Mouse (Mus musculus): ENCODE data around the gene Oxt.
A peak's percentile ranks its signal among the peaks of the same experiment; 100 is the strongest.

Oxt gene

DNA sequence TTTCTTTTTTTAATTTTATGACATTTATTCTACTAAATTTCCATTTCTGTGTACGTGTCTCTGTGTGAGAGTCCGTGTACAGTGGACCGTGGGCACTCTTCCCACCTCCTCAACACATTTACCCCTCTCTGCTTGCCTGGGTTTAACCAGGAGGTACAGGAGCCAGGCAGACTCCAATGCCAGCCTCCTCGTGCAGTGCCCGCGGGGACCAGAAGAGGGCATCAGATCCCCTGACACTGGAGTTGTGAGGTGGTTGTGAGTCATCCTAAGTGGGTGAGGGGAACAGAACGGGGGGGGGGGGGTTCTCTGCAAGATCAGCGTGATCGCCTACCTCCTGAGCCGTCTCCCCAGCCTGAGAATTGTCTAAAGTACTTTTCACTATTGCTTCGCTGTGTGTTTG lies 2.2 kb downstream of the Oxt start:
- peak; percentile 62 for DNase-seq (ENCODE audit: extremely low spot score, low spot score)

DNA sequence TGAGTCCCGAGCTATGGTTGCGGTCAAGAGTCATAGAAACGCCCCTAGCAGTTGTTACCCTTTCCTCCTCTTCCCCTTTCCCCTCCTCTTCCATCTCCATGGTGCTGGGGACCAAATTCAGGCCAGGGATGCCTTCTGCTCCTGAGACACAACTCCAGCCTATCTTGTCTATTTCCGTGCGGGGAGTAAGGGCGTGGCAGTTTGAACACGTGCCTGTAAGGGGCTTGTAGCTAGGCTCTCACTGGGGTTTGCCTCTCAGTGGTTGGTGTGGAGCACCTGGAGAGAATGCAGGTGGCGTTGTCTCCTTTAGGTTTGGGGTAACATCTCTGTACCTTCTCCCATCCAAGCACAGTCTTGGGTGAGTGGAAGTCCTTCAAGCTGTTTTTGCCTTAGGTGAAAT lies 3.8 kb downstream of the Oxt start:
- peak; percentile 33 for DNase-seq (ENCODE audit: extremely low spot score, low spot score)

DNA sequence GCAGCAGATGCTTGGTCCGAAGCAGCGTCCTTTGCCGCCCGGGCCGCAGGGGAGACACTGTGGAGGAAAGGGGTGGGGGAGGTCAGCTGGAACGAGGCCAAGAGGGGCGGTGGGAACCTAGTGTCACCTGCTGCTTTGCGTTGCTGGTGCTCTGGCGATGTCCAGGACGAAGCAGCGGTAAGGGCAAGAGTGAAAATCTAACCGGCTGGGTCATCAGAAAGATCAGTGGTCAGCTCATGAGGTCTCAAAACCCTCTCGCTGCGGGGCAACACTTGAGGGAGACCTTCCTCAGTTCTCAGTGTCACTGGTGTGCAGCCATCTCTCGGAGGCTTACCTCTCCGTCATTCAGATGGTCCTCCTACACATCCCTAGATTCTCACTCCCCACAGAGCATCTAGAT lies 5.2 kb downstream of the Oxt start:
- peak; percentile 30 for DNase-seq (ENCODE audit: extremely low spot score, low spot score)

DNA sequence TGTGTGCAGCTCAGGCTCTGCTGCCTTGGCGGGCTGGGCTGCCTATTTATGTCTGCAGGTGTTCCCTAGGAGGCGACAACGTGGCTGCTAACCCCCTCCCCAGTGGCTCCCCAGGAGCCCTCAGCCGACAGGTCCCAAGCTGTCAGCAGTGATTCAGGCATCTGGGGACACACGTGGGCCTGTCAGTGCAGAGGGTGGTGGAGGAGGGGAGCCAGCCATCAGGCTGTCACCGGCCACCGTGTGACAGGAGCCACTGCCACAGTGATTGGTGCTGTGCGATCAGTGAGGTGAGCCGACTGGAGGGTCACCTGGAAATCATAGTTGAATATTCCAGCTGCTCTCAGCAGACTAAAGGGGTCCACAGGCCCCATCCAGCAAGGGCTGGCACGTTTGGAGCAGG lies 6.6 kb downstream of the Oxt start, which contains the start of gene Avp:
Gene Avp (minus strand): TSS at position 3 of the 400 bp plus-strand sequence.
- no peak for DNase-seq (ENCODE audit: extremely low spot score, low spot score)

DNA sequence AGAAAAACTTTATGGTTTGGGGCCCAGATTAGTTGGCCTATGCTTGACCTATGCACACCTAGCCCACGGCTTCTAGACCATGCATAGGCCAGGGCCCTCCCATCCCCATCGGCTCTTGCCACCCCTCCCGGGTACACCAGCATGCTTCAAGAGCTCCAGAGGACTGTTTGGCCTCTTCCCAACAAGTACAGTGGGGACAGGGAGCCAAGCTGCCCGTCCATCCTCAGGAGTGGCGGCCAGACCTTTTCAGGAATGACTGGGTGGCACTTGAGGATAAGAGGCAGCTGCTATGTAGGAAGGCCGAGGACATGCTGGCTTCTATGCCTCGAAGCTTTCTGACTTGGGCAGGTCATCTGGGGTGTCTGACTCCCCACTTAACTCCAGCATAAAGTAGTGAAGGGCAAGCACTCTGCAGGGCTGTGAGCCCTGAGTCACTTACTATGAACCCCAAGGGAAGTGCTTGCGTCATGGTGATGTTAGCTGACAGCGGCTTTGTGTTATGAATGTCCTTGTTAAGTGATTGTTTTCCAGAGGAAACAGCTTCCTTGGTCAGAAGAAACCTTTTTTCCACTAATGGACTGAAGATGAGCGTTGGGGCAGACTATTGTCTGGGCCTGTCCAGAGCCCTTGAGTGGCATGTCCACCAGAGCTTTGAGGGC lies 8.1 kb downstream of the Oxt start:
- no peak for DNase-seq (ENCODE audit: extremely low spot score, low spot score)

DNA sequence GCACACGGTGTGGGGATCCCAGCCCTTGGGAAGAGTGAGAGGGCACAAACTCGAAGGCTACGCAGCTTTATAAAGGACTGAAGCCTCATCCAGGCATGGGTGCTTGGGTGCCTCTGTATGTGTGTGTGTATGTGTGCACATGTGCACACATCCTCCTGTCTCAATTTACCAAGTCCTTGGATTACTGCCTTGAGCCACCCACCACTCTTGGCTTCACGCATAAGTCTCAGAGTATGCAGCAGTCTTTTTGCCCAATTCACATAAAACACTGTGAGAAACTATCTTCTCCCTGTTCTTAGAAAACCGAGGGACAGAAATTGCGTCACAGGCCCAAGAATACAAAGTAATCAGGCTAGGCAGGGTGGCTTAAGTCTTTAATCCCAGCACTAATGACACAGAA lies 10.0 kb downstream of the Oxt start:
- DNase-seq (ENCODE audit: extremely low spot score, low spot score): no peak

DNA sequence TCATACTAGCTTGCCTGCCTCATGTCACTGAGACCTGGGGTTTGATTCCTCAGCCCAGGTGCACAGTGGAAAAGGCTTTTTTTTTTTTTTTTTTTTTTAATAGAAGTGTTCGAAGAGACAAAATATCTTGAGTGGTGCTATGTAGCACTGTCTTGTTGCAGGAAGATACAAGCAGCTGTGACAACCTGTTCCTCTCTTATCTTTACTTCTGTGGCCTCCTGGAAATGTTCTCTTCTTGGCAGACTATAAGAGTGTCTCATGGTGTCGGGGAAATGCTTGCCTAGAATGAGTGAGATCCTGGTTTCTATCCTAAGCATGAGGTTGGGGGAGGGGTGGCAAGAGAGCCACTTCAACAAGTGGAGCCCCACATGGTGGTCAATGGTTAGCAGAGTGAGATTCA lies 12.4 kb downstream of the Oxt start:
- no peak for DNase-seq (ENCODE audit: extremely low spot score, low spot score)

DNA sequence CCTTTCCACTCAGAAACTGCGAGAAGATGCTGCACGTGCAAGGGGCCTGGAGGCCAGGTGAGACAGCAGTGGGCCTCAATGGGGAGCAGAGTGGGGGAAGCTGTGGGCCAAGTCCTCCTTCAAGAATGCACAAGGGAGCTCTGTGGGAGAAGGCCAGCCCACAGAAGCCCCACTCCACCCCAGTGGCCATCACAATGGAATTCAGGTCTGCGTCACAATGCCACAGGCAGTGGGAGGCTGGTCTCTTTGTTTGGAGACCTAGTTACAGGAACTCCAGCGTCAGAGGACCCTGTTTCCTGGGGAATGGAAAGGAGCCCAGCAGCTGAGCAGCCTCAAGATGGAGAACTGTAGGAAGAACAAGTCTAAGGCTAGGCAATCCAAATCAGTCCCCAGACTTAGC lies 13.2 kb downstream of the Oxt start:
- no peak for DNase-seq (ENCODE audit: extremely low spot score, low spot score)

DNA sequence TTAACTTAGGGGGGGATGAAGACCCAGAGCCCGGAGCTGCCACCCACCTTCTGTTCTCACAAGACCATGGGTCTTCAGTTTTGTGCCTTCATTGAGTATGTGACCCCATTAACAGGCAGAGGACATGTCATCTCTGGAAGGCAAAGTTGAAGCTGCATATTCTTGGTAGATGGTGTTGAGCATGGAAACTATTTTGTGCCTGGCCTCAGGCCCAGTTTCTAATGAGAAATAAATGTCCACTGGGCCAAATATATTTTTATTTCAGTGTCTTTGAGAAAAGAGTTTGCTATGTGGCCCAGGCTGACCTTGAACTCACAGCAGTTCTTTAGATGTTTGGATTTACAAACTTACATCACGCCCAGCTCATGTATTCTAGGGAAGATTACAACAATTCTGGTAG lies 13.8 kb downstream of the Oxt start:
- no peak for DNase-seq (ENCODE audit: extremely low spot score, low spot score)

DNA sequence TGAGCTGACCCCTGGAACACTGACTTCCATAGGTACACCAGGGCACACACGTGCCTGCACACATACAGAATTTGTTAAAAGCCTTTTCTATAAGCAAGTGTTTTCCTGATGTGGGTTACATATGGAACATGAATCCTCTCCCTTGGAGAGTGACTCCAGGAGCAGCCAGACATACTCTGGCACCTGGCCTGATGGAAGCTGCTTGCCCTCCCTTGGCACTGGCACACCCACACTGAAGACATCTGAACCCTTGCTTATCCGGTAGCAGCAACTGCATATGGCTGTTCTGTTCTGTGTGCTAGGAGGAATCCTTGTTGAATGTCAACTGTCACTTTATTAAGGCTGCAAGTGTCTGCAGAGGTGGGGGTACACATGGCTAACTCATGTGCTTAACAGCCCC lies 15.0 kb downstream of the Oxt start:
- no peak for DNase-seq (ENCODE audit: extremely low spot score, low spot score)

DNA sequence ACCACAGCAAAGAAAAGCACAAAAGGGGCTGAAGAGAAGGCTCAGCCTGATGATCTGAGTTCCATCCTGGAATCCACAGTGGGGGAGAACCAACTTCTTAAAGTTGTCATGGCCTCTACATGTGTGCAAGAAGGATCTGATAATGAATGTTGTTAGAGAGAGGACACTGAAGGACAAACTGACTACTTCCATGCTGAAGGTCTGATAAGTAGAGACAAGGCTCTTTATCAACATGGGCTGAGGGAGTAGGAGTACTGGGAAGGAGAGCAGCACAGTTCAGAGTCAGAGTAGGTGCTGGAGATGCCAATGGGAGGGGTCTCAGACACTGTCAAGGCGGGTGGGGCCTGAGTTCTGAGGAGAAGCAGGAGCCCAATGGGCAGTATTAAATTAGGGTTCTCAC lies 19.6 kb downstream of the Oxt start:
- DNase-seq (ENCODE audit: extremely low spot score, low spot score): no peak

DNA sequence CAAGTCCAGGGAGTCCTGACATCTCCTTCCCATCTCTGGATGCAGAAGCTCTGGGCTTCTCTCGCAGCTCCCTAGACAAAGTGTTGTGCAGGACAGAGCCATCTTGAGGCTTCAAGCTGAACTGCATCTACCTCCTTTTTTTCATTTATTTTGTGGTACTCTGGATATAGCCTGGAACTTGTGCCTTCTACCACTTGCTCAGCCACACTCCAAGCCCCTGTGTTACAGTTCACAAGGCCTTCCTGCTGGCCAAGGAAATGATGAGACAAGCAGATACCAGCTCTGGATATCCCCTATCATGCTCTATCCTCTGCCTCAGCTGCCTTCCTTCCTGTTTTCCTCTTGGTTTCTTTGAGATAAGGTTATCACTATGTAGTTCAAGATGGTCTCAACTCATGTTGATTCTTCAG lies 21.6 kb downstream of the Oxt start:
- no peak for DNase-seq (ENCODE audit: extremely low spot score, low spot score)

DNA sequence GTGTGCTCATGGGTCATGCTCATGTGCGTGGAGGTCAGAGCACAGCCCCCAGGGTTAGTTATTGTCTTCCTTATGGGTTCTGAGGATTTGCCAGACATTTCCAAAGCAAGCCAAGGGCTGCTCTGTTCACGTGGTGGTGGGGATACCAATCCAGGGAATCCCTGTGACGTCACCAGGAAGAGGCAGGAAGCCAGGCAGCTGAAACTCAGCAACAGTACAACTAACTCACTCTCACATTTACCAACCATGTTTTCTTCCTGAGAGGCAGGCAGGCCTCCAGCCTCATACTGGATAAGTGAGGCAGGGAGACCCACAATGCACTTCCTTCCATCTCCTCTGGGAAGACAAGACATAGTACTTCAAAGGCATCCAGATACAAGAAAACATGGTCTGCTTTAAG lies 22.4 kb downstream of the Oxt start:
- DNase-seq (ENCODE audit: extremely low spot score, low spot score): no peak

DNA sequence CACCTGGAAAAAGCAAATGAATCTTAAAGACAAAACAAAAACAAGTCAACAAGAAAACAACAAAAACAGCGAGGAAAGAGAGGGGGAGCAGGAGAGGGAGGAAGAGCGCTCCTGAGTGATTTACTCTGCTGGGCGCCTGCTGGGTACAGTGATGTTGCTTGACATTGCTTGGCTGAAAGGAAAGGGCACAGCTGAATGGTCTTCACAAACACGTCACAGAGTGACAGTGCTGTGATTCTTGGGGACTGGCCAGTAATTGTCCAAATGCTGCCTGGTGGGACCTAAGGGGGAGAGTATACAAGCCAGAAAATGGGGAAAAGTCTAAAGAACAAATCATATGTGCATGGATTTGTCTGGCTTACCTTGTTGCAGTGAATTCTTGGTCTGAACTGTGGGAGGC lies 26.2 kb downstream of the Oxt start:
- no peak for DNase-seq (ENCODE audit: extremely low spot score, low spot score)

DNA sequence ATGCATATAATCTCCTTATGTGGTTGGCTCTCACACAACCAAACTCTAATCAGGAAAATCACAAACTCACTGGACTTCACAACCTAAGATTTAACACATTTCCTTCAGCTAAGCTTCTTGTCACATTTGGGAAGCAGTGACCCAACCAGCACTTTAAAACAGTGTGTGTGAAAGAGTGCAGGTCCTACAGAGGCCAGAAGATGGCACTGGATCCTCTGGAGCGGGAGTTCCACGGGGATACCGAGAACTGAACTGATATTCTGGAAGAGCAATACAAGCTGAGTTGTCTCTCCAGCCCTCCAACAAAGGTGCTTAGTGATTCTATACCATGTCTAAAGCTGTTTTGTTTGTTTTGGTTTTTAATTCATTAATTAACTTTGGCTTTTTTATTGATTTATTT lies 37.1 kb downstream of the Oxt start:
- no peak for DNase-seq (ENCODE audit: extremely low spot score, low spot score)

DNA sequence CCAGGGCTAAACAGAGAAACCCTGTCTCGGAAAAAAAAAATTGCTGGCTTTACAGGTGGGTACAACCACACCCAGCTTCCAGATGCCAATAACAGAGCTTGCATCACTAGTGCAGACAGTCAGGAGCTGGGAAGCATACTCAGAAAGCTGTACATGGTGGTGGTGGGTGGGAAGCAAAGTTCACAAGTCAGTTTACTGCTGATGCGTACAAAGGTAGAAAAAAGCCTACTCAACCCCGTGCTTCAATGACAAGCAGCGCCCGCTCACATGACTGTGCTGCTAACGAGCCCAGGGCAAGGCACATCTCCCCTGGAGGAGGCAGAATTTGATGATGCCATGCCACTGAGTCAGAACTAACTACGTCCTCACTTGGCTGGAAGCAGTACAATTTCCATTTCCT lies 43.0 kb downstream of the Oxt start:
- DNase-seq (ENCODE audit: extremely low spot score, low spot score): no peak

All from neural tube, embryonic 10.5 days (tissue).